Mouse (Mus musculus): ENCODE results near the gene Nacad.

Gene Nacad

DNA sequence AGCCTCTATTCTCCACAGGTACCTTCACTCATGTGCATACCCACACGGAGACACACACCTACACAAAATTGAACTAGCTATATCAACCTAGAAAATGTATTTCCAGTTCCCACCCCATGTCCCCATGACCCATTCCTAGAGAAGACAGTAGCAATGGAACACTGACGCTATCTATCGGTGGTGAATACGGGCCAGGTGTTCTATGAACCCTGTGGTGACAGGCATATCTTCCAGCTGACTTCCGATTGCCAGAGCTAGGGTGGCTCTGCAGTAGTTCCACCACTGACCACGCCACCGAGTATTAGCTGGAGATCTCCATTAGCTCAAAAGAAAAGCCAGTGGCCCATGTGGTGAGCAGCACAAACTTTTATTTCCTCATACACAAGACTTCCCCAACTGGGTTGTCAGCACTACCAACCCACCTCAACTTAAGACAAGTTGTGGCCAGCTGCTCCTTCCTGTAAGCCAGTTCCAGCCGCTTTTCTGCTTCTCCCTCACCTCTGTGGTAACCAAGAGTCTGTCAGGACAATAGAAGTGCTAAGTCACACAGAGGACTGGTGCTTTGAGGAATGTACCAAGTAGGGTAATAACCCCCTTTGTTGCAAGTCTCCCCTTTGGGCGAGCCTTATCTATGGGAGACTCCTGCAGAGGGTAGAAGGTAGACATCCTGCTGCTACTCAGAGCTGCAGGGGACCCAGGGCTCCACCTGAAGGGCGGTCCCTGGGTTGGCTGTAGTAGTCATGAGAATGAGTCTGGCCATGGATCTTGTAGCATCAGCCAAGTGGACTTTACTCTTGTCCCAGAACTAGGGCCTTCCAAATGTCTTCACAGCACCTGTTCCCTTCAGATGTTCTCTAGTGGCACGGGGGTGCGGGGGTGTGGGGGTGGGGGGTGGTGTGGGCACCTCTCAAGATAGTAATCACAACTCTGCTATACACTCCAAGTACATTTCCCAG lies 9.7 kb upstream of the Nacad start:
- in situ Hi-C loops (cut with MboI; ENCODE audit: low pct_unique_long_range_greater_than_20kb in 1 of 2, low sequenced_read_pairs in 2 of 2, unreplicated experiment in 1 of 2), result no loop called here

DNA sequence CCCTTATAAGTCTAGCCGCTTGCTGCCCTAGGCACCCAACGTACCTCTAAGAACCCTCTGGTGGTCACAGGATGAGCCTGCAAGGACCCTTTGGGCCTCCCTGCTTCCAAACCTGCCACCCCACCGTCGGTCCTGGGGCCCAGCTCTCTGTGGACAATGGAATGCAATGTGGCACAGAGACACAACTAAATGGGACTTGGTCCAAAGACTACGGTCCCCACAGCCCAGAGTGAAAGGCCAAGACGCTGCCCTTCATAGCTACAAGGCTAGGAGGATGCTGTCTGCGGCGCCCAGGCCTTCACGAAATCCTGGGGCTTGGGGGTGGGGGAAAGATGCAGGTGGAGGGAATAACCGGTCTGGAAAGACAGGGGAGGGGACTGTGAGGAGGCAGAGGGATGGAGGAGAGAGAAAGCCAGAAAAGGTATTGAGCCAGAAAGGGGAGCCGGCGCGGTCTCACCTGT lies 802 bp downstream of the Nacad start:
- in situ Hi-C loops (cut with MboI; ENCODE audit: low pct_unique_long_range_greater_than_20kb in 1 of 2, low sequenced_read_pairs in 2 of 2, unreplicated experiment in 1 of 2), result no loop called here

- in situ Hi-C loops (cut with MboI; ENCODE audit: low pct_unique_long_range_greater_than_20kb in 1 of 2, low sequenced_read_pairs in 2 of 2, unreplicated experiment in 1 of 2), result no loop called here
Measured at GRCm38 (mm10) chr11:6604604-6604936, 1.3 kb downstream of the Nacad start.

DNA sequence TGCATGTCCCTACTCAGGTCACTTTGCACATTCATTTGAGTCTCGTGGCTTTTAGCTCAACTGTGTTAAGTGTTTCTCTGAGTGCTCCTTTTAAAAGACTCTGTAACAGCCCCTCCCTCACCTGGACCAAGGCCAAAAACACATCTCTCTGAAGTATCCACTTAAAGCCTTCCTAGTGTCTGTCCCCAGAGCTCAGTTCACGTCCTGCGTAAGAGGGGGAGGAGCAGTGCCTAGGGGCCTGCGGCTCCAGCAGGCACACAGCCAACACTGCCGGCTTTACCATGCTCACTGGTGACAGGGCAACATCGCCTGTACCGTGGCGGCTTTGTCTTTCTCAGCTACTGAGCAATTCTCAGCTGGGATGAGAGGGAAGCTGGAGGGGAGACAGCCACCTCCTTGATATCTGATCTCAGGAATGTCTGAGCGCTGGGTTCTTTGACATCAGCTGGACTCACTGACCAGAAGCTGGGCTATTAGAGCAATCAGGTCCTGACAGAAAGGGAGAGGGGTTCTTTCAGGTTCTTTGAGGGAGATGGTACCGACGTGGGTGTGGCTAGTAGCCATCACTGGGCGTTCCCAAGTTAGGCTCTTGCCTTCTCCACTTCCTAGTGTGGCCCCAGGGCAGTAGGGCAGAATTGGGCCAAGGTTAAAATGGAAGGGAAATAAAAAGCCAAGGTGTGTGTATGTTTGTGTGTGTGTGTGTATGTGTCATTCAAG lies 1.8 kb downstream of the Nacad start:
- in situ Hi-C loops (cut with MboI; ENCODE audit: low pct_unique_long_range_greater_than_20kb in 1 of 2, low sequenced_read_pairs in 2 of 2, unreplicated experiment in 1 of 2), result no loop called here

DNA sequence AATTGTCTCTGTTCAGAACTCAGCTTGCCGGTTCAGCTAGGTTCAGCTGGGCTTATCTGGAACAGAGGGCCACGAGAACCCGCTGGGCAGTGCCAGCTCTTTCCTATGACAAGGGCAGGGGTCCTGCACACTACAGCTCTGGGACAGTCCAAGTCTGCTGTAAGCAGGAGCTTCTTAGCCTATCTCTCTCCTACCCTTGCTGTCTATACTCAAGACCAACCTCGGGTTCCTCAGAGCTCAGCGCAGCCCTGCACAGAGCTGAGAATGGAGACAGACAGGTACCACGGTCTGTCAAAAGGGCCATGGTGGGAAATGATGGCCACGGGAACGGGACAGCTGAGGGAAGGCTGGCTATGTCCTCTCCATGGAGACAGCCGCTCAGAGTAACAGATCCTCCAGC lies 2.6 kb downstream of the Nacad start:
- in situ Hi-C loops (cut with MboI; ENCODE audit: low pct_unique_long_range_greater_than_20kb in 1 of 2, low sequenced_read_pairs in 2 of 2, unreplicated experiment in 1 of 2), result no loop called here

- in situ Hi-C loops (cut with MboI; ENCODE audit: low pct_unique_long_range_greater_than_20kb in 1 of 2, low sequenced_read_pairs in 2 of 2, unreplicated experiment in 1 of 2), result no loop called here
Measured at GRCm38 (mm10) chr11:6602662-6603061, 3.2 kb downstream of the Nacad start.

- in situ Hi-C loops (cut with MboI; ENCODE audit: low pct_unique_long_range_greater_than_20kb in 1 of 2, low sequenced_read_pairs in 2 of 2, unreplicated experiment in 1 of 2), result no loop called here
Measured at GRCm38 (mm10) chr11:6601649-6602480, 4.0 kb downstream of the Nacad start.

DNA sequence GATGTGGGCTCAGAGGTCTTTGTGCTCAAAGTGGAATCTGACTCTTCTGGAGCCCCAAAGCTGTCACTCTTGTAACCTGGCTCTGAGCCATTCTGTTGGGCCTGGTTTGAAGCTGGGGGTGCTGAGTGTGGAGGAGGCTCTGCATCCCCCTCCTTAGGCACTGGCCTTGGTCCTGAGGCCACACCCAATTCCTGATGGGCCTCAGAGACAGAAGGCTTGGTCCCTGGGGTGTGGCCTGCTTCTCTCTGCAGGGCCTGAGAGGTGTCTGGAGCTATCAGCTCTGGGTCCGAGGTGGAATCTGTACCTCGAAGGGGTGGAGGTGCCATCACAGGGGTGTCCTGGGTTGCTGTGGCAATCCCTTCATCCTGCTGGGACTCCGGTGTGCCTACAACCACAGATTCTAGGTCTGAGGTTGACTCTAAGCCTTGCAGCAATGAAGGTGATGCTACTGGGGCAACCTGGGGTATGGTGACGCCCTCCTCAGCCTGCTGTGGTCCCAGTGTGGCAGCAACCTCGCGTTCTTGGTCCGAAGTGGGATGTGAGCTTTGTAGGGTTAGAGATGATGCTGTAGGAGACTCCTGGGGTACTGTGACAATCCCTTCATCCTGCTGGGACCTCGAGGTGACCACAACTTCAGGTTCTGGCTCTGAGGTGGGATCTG lies 5.4 kb downstream of the Nacad start:
- in situ Hi-C loops (cut with MboI; ENCODE audit: low pct_unique_long_range_greater_than_20kb in 1 of 2, low sequenced_read_pairs in 2 of 2, unreplicated experiment in 1 of 2), result no loop called here

GRCm38 (mm10) chr11:6599831-6600230 lies 6.0 kb downstream of the Nacad start:
- in situ Hi-C loops (cut with MboI; ENCODE audit: low pct_unique_long_range_greater_than_20kb in 1 of 2, low sequenced_read_pairs in 2 of 2, unreplicated experiment in 1 of 2), result no loop called here

DNA sequence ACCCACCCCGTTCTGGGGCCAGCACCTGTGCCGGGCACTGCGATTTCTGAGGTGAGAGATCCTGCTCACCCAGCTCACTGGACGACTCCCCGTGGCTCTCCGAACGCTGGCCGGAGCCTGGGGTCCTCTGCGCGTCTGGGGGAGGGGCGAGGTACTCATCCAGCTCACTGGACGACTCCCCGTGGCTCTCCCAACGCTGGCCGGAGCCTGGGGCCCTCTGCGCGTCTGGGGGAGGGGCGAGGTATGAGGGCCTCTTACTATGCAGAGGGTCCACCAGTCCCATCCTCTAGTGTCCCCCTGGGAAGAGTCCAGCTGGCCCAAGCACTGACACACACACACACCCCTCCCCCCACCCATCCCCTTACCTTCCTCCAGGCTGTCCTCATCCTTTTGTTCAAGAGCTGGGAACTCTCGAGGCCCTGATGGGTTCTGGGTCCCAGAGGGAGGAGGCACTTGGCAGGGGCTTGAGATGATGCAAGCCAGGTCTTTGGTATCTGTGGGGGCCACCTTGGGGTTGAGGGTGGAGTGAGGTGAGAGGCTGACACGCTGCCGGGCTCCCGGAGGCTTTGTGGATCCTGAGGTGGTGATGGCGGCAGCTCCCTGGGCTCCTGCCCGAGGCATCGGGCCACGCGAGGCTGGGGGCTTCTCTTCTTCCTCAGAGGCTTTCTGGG lies 6.7 kb downstream of the Nacad start:
- in situ Hi-C loops (cut with MboI; ENCODE audit: low pct_unique_long_range_greater_than_20kb in 1 of 2, low sequenced_read_pairs in 2 of 2, unreplicated experiment in 1 of 2), result no loop called here

GRCm38 (mm10) chr11:6598191-6598889 lies 7.5 kb downstream of the Nacad start:
- in situ Hi-C loops (cut with MboI; ENCODE audit: low pct_unique_long_range_greater_than_20kb in 1 of 2, low sequenced_read_pairs in 2 of 2, unreplicated experiment in 1 of 2), result no loop called here

DNA sequence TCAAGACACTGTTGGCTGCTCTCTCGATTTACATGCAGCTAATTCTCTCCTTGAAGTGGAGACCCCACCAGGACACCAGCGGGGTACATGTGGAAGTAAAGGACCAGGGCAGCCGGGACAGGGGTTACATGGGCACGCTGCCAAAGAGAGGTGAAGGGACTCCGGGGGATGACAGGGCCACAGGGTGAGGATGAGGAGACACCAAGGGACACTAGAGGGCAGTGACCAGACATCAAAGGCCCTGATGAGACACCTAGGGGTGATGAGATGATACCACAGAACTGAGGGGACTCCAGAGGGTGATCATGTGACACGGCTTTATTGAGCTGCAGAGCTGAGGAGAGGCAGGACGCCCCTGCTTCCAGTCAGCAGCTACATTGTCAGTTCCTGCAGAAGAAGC lies 8.3 kb downstream of the Nacad start:
- in situ Hi-C loops (cut with MboI; ENCODE audit: low pct_unique_long_range_greater_than_20kb in 1 of 2, low sequenced_read_pairs in 2 of 2, unreplicated experiment in 1 of 2), result no loop called here

DNA sequence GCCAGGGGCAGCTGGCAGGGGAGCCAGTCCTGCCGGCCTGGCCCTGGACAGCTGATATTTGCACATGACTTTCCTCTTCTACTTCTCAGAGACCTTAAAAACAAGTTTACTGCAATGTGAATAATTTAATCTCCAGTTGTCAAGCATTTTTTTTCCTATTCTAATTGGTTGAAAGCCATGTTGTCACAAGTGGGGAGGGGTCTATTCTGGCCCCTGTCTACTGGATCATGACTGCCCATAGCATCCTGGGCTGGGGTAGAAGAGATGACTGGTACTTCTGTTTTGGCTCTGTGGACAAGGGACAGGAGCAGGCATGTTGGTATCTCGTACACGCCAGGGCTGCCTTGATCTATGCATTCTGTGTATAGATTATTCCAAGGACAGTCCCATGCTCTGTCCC lies 9.2 kb downstream of the Nacad start:
- in situ Hi-C loops (cut with MboI; ENCODE audit: low pct_unique_long_range_greater_than_20kb in 1 of 2, low sequenced_read_pairs in 2 of 2, unreplicated experiment in 1 of 2), result no loop called here

GRCm38 (mm10) chr11:6596205-6596604 lies 9.6 kb downstream of the Nacad start:
- in situ Hi-C loops (cut with MboI; ENCODE audit: low pct_unique_long_range_greater_than_20kb in 1 of 2, low sequenced_read_pairs in 2 of 2, unreplicated experiment in 1 of 2), result no loop called here

DNA sequence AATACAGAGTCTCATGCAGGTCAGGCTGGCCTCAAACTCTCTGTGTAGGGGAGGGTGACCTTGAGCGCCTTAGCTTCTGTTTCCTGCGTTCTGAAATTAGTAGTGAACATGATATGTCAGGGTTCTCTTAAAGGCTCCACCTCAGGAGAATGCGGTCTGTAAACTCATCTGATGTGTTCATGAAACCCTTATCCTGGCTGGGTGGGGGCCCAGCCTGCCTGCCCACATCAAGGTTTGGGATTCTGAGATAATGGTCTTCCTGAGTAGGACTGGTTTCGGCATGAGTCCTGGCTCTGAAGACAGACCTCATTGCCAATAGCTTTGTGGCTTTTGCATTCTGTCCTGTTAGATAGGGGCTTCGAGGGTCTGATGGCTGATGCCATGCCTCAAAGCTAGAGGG lies 10.5 kb downstream of the Nacad start:
- in situ Hi-C loops (cut with MboI; ENCODE audit: low pct_unique_long_range_greater_than_20kb in 1 of 2, low sequenced_read_pairs in 2 of 2, unreplicated experiment in 1 of 2), result no loop called here

DNA sequence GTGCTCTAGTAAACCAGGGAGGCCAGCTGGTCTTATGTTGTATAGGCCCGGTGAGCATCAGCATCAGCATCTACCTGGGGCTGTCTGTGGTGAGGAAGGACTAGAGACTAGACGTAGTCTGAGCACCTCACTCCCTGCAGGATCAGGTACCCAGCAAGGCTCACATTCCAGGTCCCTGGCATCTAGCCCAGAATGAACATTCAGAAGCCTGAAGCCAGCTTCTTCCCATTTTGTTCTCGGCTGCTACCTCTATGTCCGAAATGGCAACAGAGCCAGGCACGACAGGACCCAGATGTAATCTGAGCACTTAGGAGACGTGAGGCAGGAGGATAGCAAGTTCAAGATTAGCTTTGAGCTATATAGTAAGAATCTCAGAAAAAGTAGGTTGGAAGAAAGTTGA lies 11.0 kb downstream of the Nacad start:
- in situ Hi-C loops (cut with MboI; ENCODE audit: low pct_unique_long_range_greater_than_20kb in 1 of 2, low sequenced_read_pairs in 2 of 2, unreplicated experiment in 1 of 2), result no loop called here

GRCm38 (mm10) chr11:6593406-6593805 lies 12.4 kb downstream of the Nacad start:
- in situ Hi-C loops (cut with MboI; ENCODE audit: low pct_unique_long_range_greater_than_20kb in 1 of 2, low sequenced_read_pairs in 2 of 2, unreplicated experiment in 1 of 2), result no loop called here

Measured in mouse embryonic stem cell (cell line).